ENCODE assay signal across 8 mouse cellular contexts in the genomic region with DNA sequence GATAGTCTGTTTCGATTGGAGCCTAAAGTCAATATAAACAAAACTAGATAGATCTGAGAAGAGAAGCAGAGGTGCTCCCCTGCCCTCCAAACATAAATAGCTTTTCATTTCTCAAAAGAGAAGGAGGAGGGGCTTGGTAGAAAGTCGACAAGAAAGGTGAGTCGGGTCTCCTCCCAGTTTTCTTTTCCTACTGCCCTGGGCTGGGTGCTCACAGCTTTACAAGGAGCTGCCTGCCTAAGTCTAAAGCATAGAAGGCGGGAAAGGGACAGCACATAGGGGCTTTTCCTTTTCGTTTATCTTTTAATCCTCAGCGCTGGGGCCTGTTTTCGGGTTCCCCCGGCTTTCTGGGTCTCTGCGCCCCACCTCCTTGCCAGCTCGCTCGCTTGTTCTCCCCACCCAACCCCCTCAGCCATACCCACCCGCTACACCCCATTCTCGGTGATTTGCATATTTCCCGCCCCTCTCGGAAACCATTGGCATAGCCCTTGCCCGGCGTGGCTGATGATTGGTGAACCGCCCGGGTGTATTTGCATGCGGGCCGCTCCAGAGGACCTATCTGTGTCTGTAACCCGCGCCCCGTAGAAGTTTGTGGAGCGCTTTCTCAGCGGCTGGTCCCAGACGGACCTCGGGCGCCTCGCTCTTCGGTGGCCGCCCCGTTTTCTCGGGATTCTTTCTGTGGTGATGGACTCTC. TPM values are rescaled to one million over a fixed set of nuclear protein-coding genes. Genes with fewer than 3 reads are reported as not detected.
A peak's percentile ranks its signal among the peaks of the same experiment; 100 is the strongest.
DNase-seq lines count a peak whose midpoint lies in the region; ATAC-seq and TF ChIP-seq lines count a peak whose summit lies in the region.

A gene (plus strand): TSS at position 579 of the 691 bp plus-strand sequence.

- TF ChIP-seq RAD21 in CH12.LX (IDR thresholded peaks at IDR 0.05; ENCODE audit: low read depth, low read length): no peak

- peaks cover 19% of the 10 kb centered on the region for H3K27me3 ChIP-seq in CH12.LX (replicated peaks)
- H3K27me3 ChIP-seq in forebrain, embryonic 13.5 days: peaks cover 9% of the 10 kb centered on the region; the same call in 1 of the 2 replicates
- H3K27me3 ChIP-seq in liver, embryonic 16.5 days (ENCODE audit: control insufficient read depth, insufficient read depth, low read depth, low read length): peaks cover 47% of the 10 kb centered on the region
- 0 out of 2 replicates have a peak, but pooled peaks cover 24% of the 10 kb centered on the region for H3K27me3 ChIP-seq in neural tube, embryonic 12.5 days (replicated peaks)
- no peaks in the 10 kb centered on the region for H3K27me3 ChIP-seq in stomach, postnatal 0 days (ENCODE audit: control insufficient read depth, insufficient read depth, low read length)

- peaks cover 4% of the 10 kb centered on the region for H3K9me3 ChIP-seq in CH12.LX (replicated peaks; ENCODE audit: low read length)
- no peaks in the 10 kb centered on the region for H3K9me3 ChIP-seq in forebrain, embryonic 13.5 days (replicated peaks)
- no peaks in the 10 kb centered on the region for H3K9me3 ChIP-seq in liver, embryonic 16.5 days (replicated peaks; ENCODE audit: control insufficient read depth, low read length)
- no peaks in the 10 kb centered on the region for H3K9me3 ChIP-seq in neural tube, embryonic 12.5 days
- H3K9me3 ChIP-seq in stomach, postnatal 0 days (ENCODE audit: control insufficient read depth, low read length): no peaks in the 10 kb centered on the region

- peak; percentile 95 for DNase-seq in CH12.LX (ENCODE audit: extremely low read depth)
- peak; percentile 96 for DNase-seq in heart, postnatal 10 days
- peak; percentile 95 for DNase-seq in large intestine, adult 2 months (ENCODE audit: low read depth, low spot score)
- peak; percentile 93 for DNase-seq in stomach, postnatal 0 days (ENCODE audit: low spot score)

- TF ChIP-seq CTCF in CH12.LX (conservative IDR thresholded peaks at IDR 0.05 in 1 of 2, IDR thresholded peaks at IDR 0.05 in 1 of 2; ENCODE audit: low read depth in 2 of 2, low read length in 2 of 2): no peak
- peak; percentile 18; the same call in 1 of the 2 replicates for TF ChIP-seq CTCF in stomach, postnatal 0 days (IDR thresholded peaks at IDR 0.05; ENCODE audit: low read depth)

- no peaks in the 10 kb centered on the region for H3K36me3 ChIP-seq in CH12.LX (replicated peaks in 1 of 2; ENCODE audit: control insufficient read depth in 1 of 2, insufficient read depth in 1 of 2, low read length in 1 of 2)
- no peaks in the 10 kb centered on the region for H3K36me3 ChIP-seq in forebrain, embryonic 13.5 days (ENCODE audit: poor library complexity, severe bottlenecking)
- H3K36me3 ChIP-seq in liver, embryonic 16.5 days (ENCODE audit: control insufficient read depth, insufficient read depth): no peaks in the 10 kb centered on the region
- no peaks in the 10 kb centered on the region for H3K36me3 ChIP-seq in neural tube, embryonic 12.5 days
- H3K36me3 ChIP-seq in stomach, postnatal 0 days (ENCODE audit: control insufficient read depth, insufficient read depth, low read length): no peaks in the 10 kb centered on the region

- WGBS in forebrain, embryonic 13.5 days: under 1% methylated on average over 34 of the region's 34 CpGs
- WGBS in large intestine, adult 2 months: under 1% methylated on average over 34 of the region's 34 CpGs
- under 1% methylated on average over 34 of the region's 34 CpGs for WGBS in liver, embryonic 16.5 days (ENCODE audit: insufficient replicate concordance)
- under 1% methylated on average over 34 of the region's 34 CpGs for WGBS in neural tube, embryonic 12.5 days
- under 1% methylated on average over 34 of the region's 34 CpGs for WGBS in stomach, postnatal 0 days

- H3K4me3 ChIP-seq in CH12.LX (replicated peaks in 1 of 3; ENCODE audit: low read depth in 2 of 3, low read length in 2 of 3, poor library complexity in 1 of 3): peak within 1 kb of the TSS; percentile 61 to 65 (median 63)
- H3K4me3 ChIP-seq in forebrain, embryonic 13.5 days: peak within 1 kb of the TSS; percentile 66
- H3K4me3 ChIP-seq in liver, embryonic 16.5 days (ENCODE audit: low read depth, low read length): peak within 1 kb of the TSS; percentile 69
- peak within 1 kb of the TSS; percentile 67 for H3K4me3 ChIP-seq in neural tube, embryonic 12.5 days
- peak within 1 kb of the TSS; percentile 60 for H3K4me3 ChIP-seq in stomach, postnatal 0 days (ENCODE audit: low read depth, low read length)

- intact Hi-C loops in heart, postnatal 10 days (cut with DNase I): loop anchor here (1.0 to 5.0 kb wide), 6 partner anchors 36 to 411 kb away; no protein-coding TSS in a partner anchor

- H3K27ac ChIP-seq in CH12.LX (ENCODE audit: insufficient read depth, low read depth): no peak within 1 kb of the TSS
- H3K27ac ChIP-seq in forebrain, embryonic 13.5 days: peak within 1 kb of the TSS; percentile 76
- peak within 1 kb of the TSS; percentile 61 for H3K27ac ChIP-seq in liver, embryonic 16.5 days (ENCODE audit: low read length)
- peak within 1 kb of the TSS; percentile 32; the same call in 1 of the 2 replicates for H3K27ac ChIP-seq in neural tube, embryonic 12.5 days
- peak within 1 kb of the TSS; percentile 84 for H3K27ac ChIP-seq in stomach, postnatal 0 days (replicated peaks)

- peak; percentile 92 for ATAC-seq in cerebellum, adult (ENCODE audit: insufficient number of reproducible peaks, low FRiP score, low TSS enrichment)
- peak; percentile 97 for ATAC-seq in forebrain, embryonic 13.5 days
- ATAC-seq in liver, embryonic 16.5 days (ENCODE audit: low read depth): peak; percentile 98
- peak; percentile 95 for ATAC-seq in neural tube, embryonic 12.5 days (ENCODE audit: low FRiP score, low read depth)
- ATAC-seq in stomach, postnatal 0 days (ENCODE audit: low FRiP score, low TSS enrichment): peak; percentile 95

- dilution Hi-C loops in CH12.LX (cut with MboI; ENCODE audit: extremely low pct_ligation_motif_present, extremely low pct_unique_long_range_greater_than_20kb, low sequenced_read_pairs): no loop called here

- peaks cover 3 to 48% of the 10 kb centered on the region in 2 experiments; a peak in 3 of 4 replicates for H3K4me1 ChIP-seq in CH12.LX (ENCODE audit: control insufficient read depth in 1 of 2, insufficient read depth in 2 of 2)
- peaks cover 48% of the 10 kb centered on the region for H3K4me1 ChIP-seq in forebrain, embryonic 13.5 days
- peaks cover 17% of the 10 kb centered on the region for H3K4me1 ChIP-seq in liver, embryonic 16.5 days (ENCODE audit: control insufficient read depth, low read depth, low read length)
- H3K4me1 ChIP-seq in neural tube, embryonic 12.5 days: peaks cover 40% of the 10 kb centered on the region
- H3K4me1 ChIP-seq in stomach, postnatal 0 days (replicated peaks; ENCODE audit: control insufficient read depth, insufficient read depth): peaks cover 7% of the 10 kb centered on the region

- in situ Hi-C loops in CH12.LX (cut with MboI; ENCODE audit: low pct_ligation_motif_present, low pct_unique_long_range_greater_than_20kb, low sequenced_read_pairs): loop anchor here (5.0 to 25.0 kb wide), 3 partner anchors 126 to 439 kb away; no protein-coding TSS in a partner anchor

- no peak for TF ChIP-seq EP300 in CH12.LX (IDR thresholded peaks at IDR 0.05; ENCODE audit: low read length)
- TF ChIP-seq EP300 in stomach, postnatal 0 days (optimal IDR thresholded peaks at IDR 0.05): no peak

- no peaks in the 10 kb centered on the region for H3K79me2 ChIP-seq in CH12.LX (replicated peaks; ENCODE audit: control insufficient read depth, extremely low read depth, insufficient read depth, poor library complexity, severe bottlenecking)

- H3K4me2 ChIP-seq in CH12.LX (ENCODE audit: insufficient read depth, low read depth, poor library complexity, severe bottlenecking): peak within 1 kb of the TSS; percentile 97
- peak within 1 kb of the TSS; percentile 99 for H3K4me2 ChIP-seq in forebrain, embryonic 13.5 days
- H3K4me2 ChIP-seq in liver, embryonic 16.5 days (ENCODE audit: low read depth, low read length): peak within 1 kb of the TSS; percentile 86
- H3K4me2 ChIP-seq in neural tube, embryonic 12.5 days (replicated peaks): peak within 1 kb of the TSS; percentile 96
- peak within 1 kb of the TSS; percentile 97 for H3K4me2 ChIP-seq in stomach, postnatal 0 days (replicated peaks; ENCODE audit: low read depth)

- peak within 1 kb of the TSS; percentile 28; the same call in 1 of the 2 replicates for H3K9ac ChIP-seq in CH12.LX (ENCODE audit: insufficient read depth, low read depth)
- peak within 1 kb of the TSS; percentile 76 for H3K9ac ChIP-seq in forebrain, embryonic 13.5 days
- H3K9ac ChIP-seq in liver, embryonic 16.5 days (ENCODE audit: low read depth, low read length): peak within 1 kb of the TSS; percentile 64
- H3K9ac ChIP-seq in neural tube, embryonic 12.5 days: peak within 1 kb of the TSS; percentile 73
- peak within 1 kb of the TSS; percentile 65 for H3K9ac ChIP-seq in stomach, postnatal 0 days (ENCODE audit: low read length)

- peak; percentile 97 for TF ChIP-seq POLR2A in CH12.LX (IDR thresholded peaks at IDR 0.05; ENCODE audit: low read depth, low read length)

TF ChIP-seq in CH12.LX, 34 proteins besides CTCF, POLR2A, EP300 and RAD21 (continues in another document):
- no peak for TF ChIP-seq MAFK (IDR thresholded peaks at IDR 0.05; ENCODE audit: insufficient replicate concordance, low read length)
- no peak for TF ChIP-seq MAZ (IDR thresholded peaks at IDR 0.05; ENCODE audit: low read depth, low read length)
- peak; percentile 61; the same call in 1 of the 2 replicates for TF ChIP-seq POLR2AphosphoS2 (IDR thresholded peaks at IDR 0.05; ENCODE audit: low read depth, low read length)
- TF ChIP-seq TBP (conservative IDR thresholded peaks at IDR 0.05; ENCODE audit: low read depth, low read length): peak; percentile 92
- peak; percentile 82 for TF ChIP-seq CHD2 (IDR thresholded peaks at IDR 0.05; ENCODE audit: low read length)
- peak; percentile 95 for TF ChIP-seq ZMIZ1 (IDR thresholded peaks at IDR 0.05; ENCODE audit: low read depth, low read length)
- peak; percentile 85 for TF ChIP-seq SIN3A (IDR thresholded peaks at IDR 0.05; ENCODE audit: low read length)
- TF ChIP-seq GABPA (IDR thresholded peaks at IDR 0.05; ENCODE audit: insufficient replicate concordance, low read depth, low read length): no peak
- no peak for TF ChIP-seq BHLHE40 (IDR thresholded peaks at IDR 0.05; ENCODE audit: low read depth, low read length)
- peak; percentile 92 for TF ChIP-seq NELFE (IDR thresholded peaks at IDR 0.05; ENCODE audit: low read depth, low read length)

RNA-seq across cellular contexts. Expression of the gene that starts here (rescaled TPM):
- 6.3 and 7.7 TPM in 2 replicates for total RNA-seq in CH12.LX (2012; rRNA removed)
- 2.4 and 2.9 TPM in 2 replicates for total RNA-seq in CH12.LX (2014; rRNA removed)
- polyA plus RNA-seq in CH12.LX (2012; ENCODE audit: insufficient read length, low read depth): 3.8 and 3.9 TPM in 2 replicates
- polyA plus RNA-seq in forebrain, embryonic 13.5 days (2015; fragmentation: Nextera tagmentation; extraction: Ambion mirVana): 6.9 and 8.3 TPM in 2 replicates
- 10 to 100 TPM; 21.1 to 27.6 TPM for total RNA-seq in heart, postnatal 10 days (2021)
- 2.2 and 2.4 TPM in 2 replicates for polyA plus RNA-seq in large intestine, adult 2 months (2012; rRNA removed)
- 2.5 and 3.3 TPM in 2 replicates for polyA plus RNA-seq in liver, embryonic 16.5 days (2015; fragmentation: Nextera tagmentation; extraction: Ambion mirVana)
- 17.5 and 19.1 TPM in 2 replicates for polyA plus RNA-seq in neural tube, embryonic 12.5 days (2016; fragmentation: Nextera tagmentation; extraction: Ambion mirVana)
- 3.5 and 4.0 TPM in 2 replicates for polyA plus RNA-seq in stomach, postnatal 0 days (2015; fragmentation: Nextera tagmentation; extraction: Ambion mirVana)
